Comparison of ENCODE assay signal across 20 mouse cellular contexts in the genomic region with DNA sequence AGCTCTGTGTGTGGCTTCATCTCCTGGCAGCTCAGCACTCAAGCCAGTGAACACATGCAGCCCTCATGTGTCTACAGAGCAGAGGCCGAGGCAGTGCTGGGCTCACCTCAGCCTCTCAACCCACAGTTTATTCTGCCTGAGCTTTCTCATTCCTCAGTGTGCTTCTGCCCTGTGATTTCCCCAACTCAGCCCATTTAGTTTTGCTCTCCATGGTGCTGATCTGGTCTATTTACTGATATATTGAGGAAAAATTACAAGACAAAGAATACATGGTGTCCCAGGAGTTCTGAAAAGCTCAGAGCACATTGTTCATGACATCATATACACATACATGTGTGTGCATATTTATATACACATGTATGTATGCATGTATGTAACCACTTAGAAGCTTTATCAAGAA.
A peak's percentile ranks its signal among the peaks of the same experiment; 100 is the strongest.
DNase-seq lines count a peak whose midpoint lies in the region; ATAC-seq and TF ChIP-seq lines count a peak whose summit lies in the region.
"Had no signal": no experiment of that assay in that cellular context is flagged by ENCODE, and none has a peak within 500 bp of the region (broad histone marks: within the 10 kb centered on the region; RNA-seq: fewer than 3 reads in every experiment).

No protein-coding gene starts in this region.

- no peak overlapping the region for H3K4me3 ChIP-seq in limb, embryonic 11.5 days (ENCODE audit: low read depth, low read length)
- H3K4me3 ChIP-seq in limb, embryonic 10.5 days: no peak overlapping the region
- no peak overlapping the region for H3K4me3 ChIP-seq in midbrain, embryonic 16.5 days (ENCODE audit: low read depth, low read length)
- H3K4me3 ChIP-seq: erythroblast, embryonic 14.5 days; heart, adult 2 months; hindbrain, embryonic 10.5 days; kidney, embryonic 15.5 days; liver, embryonic 12.5 days; midbrain, embryonic 13.5 days; stomach, embryonic 15.5 days had no signal

- no peak overlapping the region for H3K4me2 ChIP-seq in limb, embryonic 11.5 days (ENCODE audit: low read depth, severe bottlenecking)
- no peak overlapping the region for H3K4me2 ChIP-seq in midbrain, embryonic 16.5 days (ENCODE audit: low read length)
- H3K4me2 ChIP-seq: kidney, embryonic 15.5 days; liver, embryonic 12.5 days; midbrain, embryonic 13.5 days; stomach, embryonic 15.5 days had no signal

- TF ChIP-seq CTCF in Patski (IDR thresholded peaks at IDR 0.05): no peak

- no peaks in the 10 kb centered on the region for H3K9me3 ChIP-seq in limb, embryonic 11.5 days (ENCODE audit: control insufficient read depth, low read length)
- no peaks in the 10 kb centered on the region for H3K9me3 ChIP-seq in limb, embryonic 10.5 days (replicated peaks)
- no peaks in the 10 kb centered on the region for H3K9me3 ChIP-seq in midbrain, embryonic 16.5 days (replicated peaks; ENCODE audit: control insufficient read depth, low read length, poor library complexity, severe bottlenecking)
- H3K9me3 ChIP-seq: hindbrain, embryonic 10.5 days; kidney, embryonic 15.5 days; liver, embryonic 12.5 days; midbrain, embryonic 13.5 days; stomach, embryonic 15.5 days had no signal

- H3K27me3 ChIP-seq in limb, embryonic 11.5 days (ENCODE audit: control insufficient read depth, insufficient read depth, low read length): no peaks in the 10 kb centered on the region
- no peaks in the 10 kb centered on the region for H3K27me3 ChIP-seq in limb, embryonic 10.5 days (ENCODE audit: low read depth, poor library complexity, severe bottlenecking)
- no peaks in the 10 kb centered on the region for H3K27me3 ChIP-seq in Patski
- no peaks in the 10 kb centered on the region for H3K27me3 ChIP-seq in midbrain, embryonic 16.5 days (ENCODE audit: control insufficient read depth, insufficient read depth, low read depth, low read length)
- H3K27me3 ChIP-seq: kidney, embryonic 15.5 days; liver, embryonic 12.5 days; midbrain, embryonic 13.5 days; stomach, embryonic 15.5 days had no signal

- CTCF ChIA-PET in Patski (lab: Charles Lee): no interaction called here

- peak; percentile 47 for DNase-seq in limb, embryonic 11.5 days (ENCODE audit: low spot score)
- no peak for DNase-seq in limb, embryonic 10.5 days (ENCODE audit: low spot score)
- peak; percentile 7 for DNase-seq in Patski (ENCODE audit: low read depth, low spot score)
- peak; percentile 28 for DNase-seq in embryo, embryonic 9.5 days (ENCODE audit: extremely low spot score)
- DNase-seq in urinary bladder, postnatal 10 days (ENCODE audit: low spot score): no peak
- DNase-seq: adrenal gland, postnatal 10 days; cerebellum, adult 18-20 months; heart, adult 2 months; layer of hippocampus, postnatal 36 days; spleen, adult 18-20 months; thymus, adult 2 months had no signal

- POLR2A ChIA-PET in Patski (lab: Charles Lee): no interaction called here

- no peak for ATAC-seq in limb, embryonic 11.5 days (ENCODE audit: insufficient number of reproducible peaks, low FRiP score, low TSS enrichment, low read depth)
- ATAC-seq in Patski: peak; percentile 32
- peak; percentile 63; the same call in 1 of the 2 replicates for ATAC-seq in megakaryocyte-erythroid progenitor cell, adult 5-6 weeks (replicated peaks; ENCODE audit: low FRiP score, low TSS enrichment, poor library complexity, severe bottlenecking)
- ATAC-seq in erythroid progenitor cell, adult 5-6 weeks (replicated peaks; ENCODE audit: low FRiP score, poor library complexity, severe bottlenecking): no peak
- no peak for ATAC-seq in midbrain, embryonic 16.5 days
- ATAC-seq: liver, embryonic 12.5 days; midbrain, embryonic 13.5 days had no signal

- H3K27ac ChIP-seq in limb, embryonic 11.5 days (replicated peaks; ENCODE audit: low read depth, low read length): no peak overlapping the region
- H3K27ac ChIP-seq in limb, embryonic 10.5 days: no peak overlapping the region
- H3K27ac ChIP-seq in midbrain, embryonic 16.5 days (ENCODE audit: low read length): no peak overlapping the region
- H3K27ac ChIP-seq: heart, adult 2 months; hindbrain, embryonic 10.5 days; kidney, embryonic 15.5 days; liver, embryonic 12.5 days; midbrain, embryonic 13.5 days; stomach, embryonic 15.5 days had no signal

- H3K9ac ChIP-seq in limb, embryonic 11.5 days (ENCODE audit: low read length): no peak overlapping the region
- no peak overlapping the region for H3K9ac ChIP-seq in midbrain, embryonic 16.5 days (ENCODE audit: low read depth, low read length)
- H3K9ac ChIP-seq: kidney, embryonic 15.5 days; liver, embryonic 12.5 days; midbrain, embryonic 13.5 days; stomach, embryonic 15.5 days had no signal

- in situ Hi-C loops in Patski (cut with MboI; ENCODE audit: low pct_unique_long_range_greater_than_20kb): no loop called here

- H3K4me1 ChIP-seq in limb, embryonic 11.5 days (ENCODE audit: control insufficient read depth, insufficient read depth, low read length): no peaks in the 10 kb centered on the region
- no peaks in the 10 kb centered on the region for H3K4me1 ChIP-seq in limb, embryonic 10.5 days
- peaks cover 7% of the 10 kb centered on the region; the same call in 1 of the 2 replicates for H3K4me1 ChIP-seq in midbrain, embryonic 16.5 days (ENCODE audit: control insufficient read depth, insufficient read depth, low read length)
- H3K4me1 ChIP-seq: liver, embryonic 12.5 days; stomach, embryonic 15.5 days had no signal

- no peaks in the 10 kb centered on the region for H3K36me3 ChIP-seq in limb, embryonic 11.5 days (ENCODE audit: control insufficient read depth, insufficient read depth, low read length)
- H3K36me3 ChIP-seq in limb, embryonic 10.5 days: no peaks in the 10 kb centered on the region
- no peaks in the 10 kb centered on the region for H3K36me3 ChIP-seq in midbrain, embryonic 16.5 days (ENCODE audit: control insufficient read depth, insufficient read depth, low read length)
- H3K36me3 ChIP-seq: hindbrain, embryonic 10.5 days; kidney, embryonic 15.5 days; liver, embryonic 12.5 days; midbrain, embryonic 13.5 days; stomach, embryonic 15.5 days had no signal

- WGBS in limb, embryonic 11.5 days: 36% methylated on average over 1 of the region's 1 CpGs
- WGBS in limb, embryonic 10.5 days: 50% methylated on average over 1 of the region's 1 CpGs
- 17% methylated on average over 1 of the region's 1 CpGs for WGBS in midbrain, embryonic 16.5 days

Comparison
In these comparisons a context has a peak if more than half of its experiments do, and no peak if none do; other contexts are left out.
1. DNase-seq: peak in limb, embryonic 11.5 days (single experiment), Patski (single experiment) and embryo, embryonic 9.5 days (single experiment); none in limb, embryonic 10.5 days (single experiment) and urinary bladder, postnatal 10 days (single experiment).
2. ATAC-seq: peak in Patski (single experiment) and megakaryocyte-erythroid progenitor cell, adult 5-6 weeks (single experiment); none in limb, embryonic 11.5 days (single experiment), erythroid progenitor cell, adult 5-6 weeks (single experiment) and midbrain, embryonic 16.5 days (single experiment).